Mouse (Mus musculus) layer of hippocampus, adult 11-12 months (tissue): ENCODE data around the gene Gngt2.
"Not testable (repeated sequence)": the region's sequence is repeated elsewhere in the genome, so short reads cannot be mapped to it uniquely, and the experiment has no call there.

Experiments
- DNase-seq: peaks from one replicate; pipeline ENCODE4 v3.0.0; 2022; ENCODE audit warnings: low spot score

Gene Gngt2

GRCm38 (mm10) chr11:95840694-95841497 is 3.9 kb downstream of the Gngt2 start:
- no peak for DNase-seq

DNA sequence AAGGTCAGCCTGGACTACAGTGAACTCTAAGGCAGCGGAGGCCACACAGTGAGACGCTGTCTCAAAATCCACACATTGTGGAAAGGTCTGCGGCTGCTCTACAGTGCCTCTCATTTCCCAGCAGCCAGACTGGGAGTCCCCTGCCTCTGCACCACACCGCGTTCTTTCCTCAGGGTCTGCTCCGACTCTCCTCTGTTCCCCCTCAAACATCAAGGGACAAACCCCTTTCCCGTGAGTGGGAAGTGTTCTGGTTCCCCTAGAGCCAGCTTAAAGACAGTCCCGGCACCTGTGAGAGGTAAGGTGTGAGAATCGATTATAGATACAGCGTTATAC is 4.4 kb downstream of the Gngt2 start:
- DNase-seq: no peak

DNA sequence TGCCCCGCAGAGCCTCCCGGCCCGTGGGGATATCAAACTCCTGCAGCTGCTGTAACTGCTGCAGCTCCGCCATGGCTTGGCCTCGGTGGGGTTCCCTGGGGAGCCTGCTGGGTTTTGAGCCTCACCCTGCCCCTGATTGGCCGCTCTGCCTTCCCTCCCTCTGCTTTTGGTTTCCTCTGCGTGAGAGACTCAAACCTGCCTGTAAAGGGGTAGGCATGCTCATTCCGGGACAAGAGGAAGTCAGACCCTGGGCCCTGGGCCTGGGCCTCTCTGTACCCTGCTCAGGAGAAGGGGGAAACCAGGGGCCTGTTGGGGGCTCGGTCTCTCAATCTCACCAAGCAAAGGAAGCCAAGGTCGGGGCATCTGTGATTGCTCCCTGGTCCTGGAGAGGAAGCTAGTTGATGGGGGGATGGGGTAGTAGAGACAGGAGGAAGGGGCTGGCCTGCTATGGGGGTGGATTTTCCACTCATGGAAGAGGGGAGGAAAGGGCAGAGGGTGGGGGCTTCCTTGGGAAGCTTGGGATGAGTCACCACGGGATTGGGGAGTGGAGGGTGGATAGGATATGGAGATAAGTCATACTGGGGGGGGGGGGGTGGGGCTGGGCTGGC is 5.2 kb downstream of the Gngt2 start, which contains the start of gene Abi3:
TSS of gene Abi3 (minus strand) at position 403 of the 608 bp plus-strand sequence.
- DNase-seq: no peak

DNA sequence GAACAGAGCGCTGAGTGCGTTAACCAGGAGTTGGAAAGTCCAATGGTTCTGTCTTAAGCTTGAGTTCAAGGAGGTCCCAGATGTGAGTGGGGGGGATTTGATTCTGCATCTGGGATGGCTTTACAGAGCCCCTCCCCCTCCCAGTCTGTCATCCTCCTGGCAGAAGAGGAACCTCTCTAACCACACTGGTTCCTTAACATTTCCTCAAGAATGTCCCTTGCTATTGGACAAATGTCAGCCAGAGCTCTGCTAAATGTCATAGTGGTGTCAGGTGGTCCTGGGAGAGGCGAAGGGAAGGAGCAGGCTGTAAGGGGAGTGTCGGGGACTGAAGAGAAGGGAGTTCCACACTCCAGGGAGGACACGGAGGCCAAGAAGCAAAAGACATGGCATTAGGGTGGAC is 5.9 kb downstream of the Gngt2 start:
- DNase-seq: no peak

DNA sequence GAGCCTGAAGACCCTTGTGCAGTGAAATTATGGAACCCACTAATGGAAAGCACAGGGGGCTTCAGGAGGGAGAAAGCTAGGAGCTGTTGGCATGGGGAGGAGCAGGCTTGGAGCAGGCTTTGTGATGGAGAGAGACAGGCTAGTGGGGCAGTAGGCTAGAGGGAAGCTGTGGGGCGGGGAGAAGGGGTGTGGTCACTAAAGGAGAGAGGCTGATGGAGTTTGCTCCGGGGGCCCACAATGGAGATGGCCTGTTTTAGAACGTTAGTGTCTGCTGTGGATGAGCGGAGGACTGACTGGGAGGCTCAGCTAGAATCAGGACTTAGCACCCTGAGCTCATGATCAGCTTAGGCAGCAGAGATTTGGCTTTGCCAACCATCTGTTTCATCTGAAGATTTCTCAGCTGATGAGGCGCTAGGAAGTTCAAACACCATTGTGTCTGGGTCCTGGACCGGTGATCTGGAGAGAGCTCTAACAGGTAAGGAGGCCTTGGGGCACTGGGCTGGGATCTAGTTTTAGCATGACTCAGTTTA is 6.5 kb downstream of the Gngt2 start:
- DNase-seq: no peak

GRCm38 (mm10) chr11:95844935-95845334 is 7.9 kb downstream of the Gngt2 start:
- no peak for DNase-seq

GRCm38 (mm10) chr11:95850898-95851297 is 13.9 kb downstream of the Gngt2 start:
- no peak for DNase-seq

GRCm38 (mm10) chr11:95853684-95854083 is 16.7 kb downstream of the Gngt2 start:
- peak; percentile 70 for DNase-seq

DNA sequence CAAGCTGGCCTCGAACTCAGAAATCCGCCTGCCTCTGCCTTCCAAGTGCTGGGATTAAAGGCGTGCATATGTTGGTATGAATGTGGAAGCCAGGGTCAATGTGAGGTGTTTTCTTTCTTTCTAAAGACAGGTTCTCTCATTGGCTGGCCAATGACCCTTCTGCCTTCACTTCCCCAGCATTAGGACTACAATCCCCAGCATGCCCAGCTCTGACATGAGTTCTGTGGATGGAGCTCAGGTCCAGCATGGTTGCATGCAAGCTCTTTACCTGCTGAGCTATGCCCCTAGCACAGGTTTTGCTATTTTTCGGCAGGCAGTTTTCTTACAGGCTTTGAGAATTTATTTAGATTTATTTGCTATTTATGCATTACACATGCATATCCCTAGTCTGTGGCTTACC is 20.3 kb downstream of the Gngt2 start:
- DNase-seq: no peak

GRCm38 (mm10) chr11:95857716-95858527 is 20.9 kb downstream of the Gngt2 start:
- DNase-seq: peak; percentile 54

- DNase-seq: peak; percentile 97
These were observed 21.8 kb downstream of the Gngt2 start for GRCm38 (mm10) chr11:95858528-95859467.

DNA sequence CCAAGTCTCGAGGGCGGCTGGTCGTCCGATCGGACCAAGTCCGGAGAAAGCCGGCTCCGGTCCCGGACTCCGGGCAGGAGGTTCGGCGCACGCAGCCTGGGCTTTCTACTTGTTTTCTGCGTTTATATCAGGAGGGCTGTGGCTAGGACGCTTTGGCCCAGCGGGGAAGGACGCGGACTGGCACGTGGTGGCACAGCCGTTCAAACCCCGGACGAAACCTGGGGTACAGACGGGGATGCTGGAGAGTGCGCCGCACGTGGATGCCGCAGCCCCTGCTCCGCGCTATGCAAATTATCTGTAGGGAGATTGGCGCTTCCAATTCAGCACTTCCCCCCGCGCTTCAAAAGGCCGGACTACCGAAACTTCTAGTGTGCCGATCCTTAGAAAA is 22.4 kb downstream of the Gngt2 start:
- DNase-seq: peak; percentile 66

GRCm38 (mm10) chr11:95860071-95860490 is 23.1 kb downstream of the Gngt2 start:
- no peak for DNase-seq

- DNase-seq: no peak
These were observed 24.4 kb downstream of the Gngt2 start for GRCm38 (mm10) chr11:95861397-95861796.

DNA sequence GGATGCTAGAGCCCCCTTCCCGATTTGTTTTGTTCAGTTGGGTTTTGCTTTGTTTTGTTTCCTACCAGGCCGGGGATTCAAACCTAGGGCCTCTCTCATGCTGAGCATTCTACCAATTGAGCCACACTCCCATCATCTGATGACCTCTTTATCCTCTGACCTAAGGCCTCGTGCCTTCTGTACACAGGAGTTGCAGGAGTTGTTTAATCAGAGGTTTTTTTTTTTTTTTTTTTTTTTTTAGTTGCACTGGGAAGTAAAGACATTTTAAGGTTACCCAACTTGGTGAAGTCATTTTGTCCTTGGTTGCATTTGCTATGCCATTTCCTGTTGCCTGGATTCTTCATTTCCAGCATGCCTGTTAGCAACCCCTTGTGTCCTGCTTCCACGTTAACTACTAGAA is 32.4 kb downstream of the Gngt2 start:
- no peak for DNase-seq

DNA sequence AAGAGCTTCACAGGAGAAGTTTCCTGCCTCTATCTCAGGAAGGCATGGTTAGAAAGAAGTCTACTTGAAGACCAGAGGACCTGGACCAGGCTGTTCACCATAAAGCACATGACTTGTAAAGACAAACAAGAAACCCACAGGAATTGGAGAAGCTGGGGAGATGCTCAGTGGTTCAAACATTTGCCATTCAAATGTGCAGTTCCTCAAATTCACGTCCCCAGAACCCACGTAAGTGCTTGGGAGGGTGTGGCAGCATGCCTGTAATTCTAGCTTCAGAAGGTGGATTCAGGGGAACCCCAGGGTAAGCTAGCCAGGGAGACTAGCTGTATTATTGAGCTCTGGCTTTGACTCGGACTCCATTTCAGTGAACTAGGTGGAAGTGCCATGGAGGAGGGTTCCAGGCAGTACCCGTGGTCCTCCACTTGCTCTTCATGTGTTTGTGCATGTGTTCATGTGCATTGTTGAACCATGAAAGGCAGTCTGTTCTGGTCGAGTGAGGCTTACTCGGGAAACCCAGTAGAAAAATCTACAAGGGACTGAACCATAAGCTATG is 33.0 kb downstream of the Gngt2 start:
- no peak for DNase-seq

DNA sequence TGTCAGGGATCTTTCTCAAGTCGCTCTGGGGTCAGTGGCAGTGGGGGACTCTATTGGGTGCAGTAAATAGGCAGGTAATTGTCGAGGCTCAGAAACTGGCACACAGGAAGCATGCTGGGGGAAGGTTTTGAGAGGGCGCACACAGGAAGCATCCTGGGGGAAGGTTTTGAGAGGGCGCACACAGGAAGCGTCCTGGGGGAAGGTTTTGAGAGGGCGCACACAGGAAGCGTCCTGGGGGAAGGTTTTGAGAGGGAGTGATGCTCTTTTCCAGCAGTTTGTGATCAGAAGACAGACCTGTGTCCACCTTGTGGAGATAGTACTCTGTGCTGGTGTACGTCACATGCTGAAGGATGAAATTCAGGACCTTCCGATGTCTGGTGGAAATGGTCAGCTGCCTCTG is 38.8 kb downstream of the Gngt2 start:
- no peak for DNase-seq

DNA sequence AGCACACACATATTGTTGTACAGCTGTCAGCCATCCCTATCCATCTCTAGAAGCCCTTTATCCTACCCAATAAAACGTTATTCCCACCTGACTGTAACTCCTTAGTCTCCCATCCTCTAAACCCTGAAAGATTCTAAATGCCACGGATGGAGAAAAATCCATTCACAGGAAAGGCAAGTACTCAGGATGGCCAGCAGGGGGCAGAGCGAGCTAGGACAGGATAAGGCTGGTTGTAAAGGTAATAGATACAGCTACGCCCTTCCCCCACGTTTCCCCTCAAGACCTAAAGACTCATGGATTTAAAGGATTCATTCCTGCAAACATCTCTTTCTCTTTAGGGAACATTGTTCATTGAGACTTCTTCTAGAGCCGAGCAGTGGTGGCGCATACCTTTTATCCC is 39.3 kb downstream of the Gngt2 start:
- no peak for DNase-seq

- DNase-seq: not testable (repeated sequence)
These were observed 42.8 kb downstream of the Gngt2 start for GRCm38 (mm10) chr11:95879861-95880260.

DNA sequence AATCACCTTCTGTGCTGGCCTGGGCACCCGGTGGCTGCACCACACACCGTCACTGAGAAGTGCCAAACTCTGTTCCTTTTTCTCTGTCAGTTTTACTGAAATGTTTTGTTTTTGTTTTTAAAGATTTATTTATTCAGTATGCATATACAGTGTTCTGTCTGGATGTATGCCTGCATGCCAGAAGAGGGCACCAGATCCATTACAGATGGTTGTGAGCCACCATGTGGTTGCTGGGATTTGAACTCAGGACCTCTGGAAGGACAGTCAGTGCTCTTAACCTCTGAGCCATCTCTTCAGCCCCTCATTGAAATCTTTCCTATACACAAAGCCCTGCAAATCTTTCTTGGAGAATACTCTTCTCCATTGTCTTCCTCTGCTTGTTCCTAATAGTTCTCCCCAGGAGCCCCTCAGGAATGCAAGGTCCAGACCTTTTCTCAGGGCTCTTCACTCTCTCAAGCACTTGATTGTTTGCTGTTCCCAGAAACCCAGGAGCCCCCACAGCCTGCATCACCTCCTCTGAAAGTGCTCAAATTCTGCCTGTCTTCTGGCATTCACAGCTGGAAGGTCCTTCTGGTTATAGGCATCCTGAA is 53.5 kb downstream of the Gngt2 start:
- no peak for DNase-seq
